Mouse (Mus musculus): Measurements from ENCODE around the gene Sptlc2. TPM values are rescaled to one million over a fixed set of nuclear protein-coding genes. Genes with fewer than 3 reads are reported as not detected.

Sptlc2 gene
- polyA plus RNA-seq, 1 experiment from 2014 or later: 73.3 TPM

DNA sequence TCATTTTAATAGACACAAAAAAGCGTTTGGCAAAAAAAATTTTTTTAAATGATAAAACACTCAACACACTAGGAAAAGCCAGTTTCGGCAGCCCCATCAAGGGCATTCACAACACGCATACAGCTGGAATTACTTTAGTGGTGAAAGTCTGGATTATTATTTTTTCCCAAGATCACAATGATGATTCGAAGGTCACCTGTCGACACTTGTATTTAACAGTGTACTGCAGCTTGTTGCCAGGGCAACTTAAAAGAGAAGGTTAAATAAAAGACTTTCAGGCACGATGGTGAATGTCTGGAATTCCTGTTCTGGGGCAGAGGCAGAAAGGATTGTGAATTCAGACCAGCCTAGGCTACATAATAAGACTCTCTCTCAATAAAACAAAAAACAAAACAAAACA, 13.7 kb upstream of the Sptlc2 start:
- no peak for DNase-seq (ENCODE audit: low spot score)
- no peaks in the 10 kb centered on the region for H3K4me1 ChIP-seq (ENCODE audit: control insufficient read depth, insufficient read depth, low read length)
- WGBS: 37% methylated on average over 6 of the region's 6 CpGs
- ATAC-seq (ENCODE audit: low read depth): no peak
- H3K4me3 ChIP-seq (ENCODE audit: low read depth, low read length): no peak overlapping the region
- H3K4me2 ChIP-seq (ENCODE audit: low read depth, low read length): no peak overlapping the region
- no peak overlapping the region for H3K9ac ChIP-seq (ENCODE audit: low read depth, low read length)
- no peak overlapping the region for H3K27ac ChIP-seq (replicated peaks; ENCODE audit: low read depth, low read length)
- no peaks in the 10 kb centered on the region for H3K27me3 ChIP-seq (replicated peaks; ENCODE audit: control insufficient read depth, insufficient read depth, low read length)
- no peaks in the 10 kb centered on the region for H3K36me3 ChIP-seq (ENCODE audit: control insufficient read depth, insufficient read depth, low read length)
- H3K9me3 ChIP-seq (ENCODE audit: control insufficient read depth, low read length): no peaks in the 10 kb centered on the region

- Histone ChIP-seq H3K27me3 (replicated peaks; ENCODE audit: control insufficient read depth, insufficient read depth, low read length) (no peaks in the 10 kb centered on the region), H3K27ac (replicated peaks; ENCODE audit: low read depth, low read length) (no peak overlapping the region), H3K4me3 (ENCODE audit: low read depth, low read length) (no peak overlapping the region), H3K9me3 (ENCODE audit: control insufficient read depth, low read length) (no peaks in the 10 kb centered on the region), H3K9ac (ENCODE audit: low read depth, low read length) (no peak overlapping the region), H3K4me1 (ENCODE audit: control insufficient read depth, insufficient read depth, low read length) (no peaks in the 10 kb centered on the region), H3K36me3 (ENCODE audit: control insufficient read depth, insufficient read depth, low read length) (no peaks in the 10 kb centered on the region), H3K4me2 (ENCODE audit: low read depth, low read length) (no peak overlapping the region)
- 80% methylated on average over 10 of the region's 10 CpGs for WGBS
- DNase-seq (ENCODE audit: low spot score): no peak
- ATAC-seq (ENCODE audit: low read depth): no peak
Measured at GRCm38 (mm10) chr12:87399119-87399819, 11.1 kb upstream of the Sptlc2 start.

DNA sequence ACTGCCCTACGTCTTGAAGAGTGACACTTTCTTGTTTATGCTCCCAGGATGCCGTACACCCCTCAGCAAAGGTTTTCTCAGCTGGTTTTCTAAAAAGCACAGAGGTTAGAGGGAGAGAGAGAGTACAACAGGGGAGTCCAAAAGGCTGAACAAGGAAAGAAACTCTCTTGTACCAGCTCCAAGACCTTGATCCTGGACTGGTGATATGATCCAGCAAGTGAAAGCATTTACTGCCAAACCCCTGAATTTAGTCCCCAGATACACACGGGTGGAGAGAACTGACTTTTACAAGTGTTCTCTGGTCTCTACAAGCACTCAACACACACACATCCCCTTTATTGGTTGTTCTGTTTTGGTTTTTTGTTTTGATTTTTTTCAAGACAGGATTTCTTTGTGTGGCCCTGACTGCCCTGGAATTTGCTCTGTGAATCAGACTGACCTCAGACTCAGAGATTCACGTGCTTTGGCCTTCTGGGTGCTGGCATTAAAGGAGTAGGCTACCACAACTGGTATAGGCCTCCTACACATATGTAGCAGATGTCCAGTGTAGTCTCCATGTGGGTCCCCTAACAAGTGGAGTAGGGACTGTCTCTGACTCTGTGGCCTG, 9.8 kb upstream of the Sptlc2 start:
- 58% methylated on average over 4 of the region's 4 CpGs for WGBS
- Histone ChIP-seq H3K4me2 (ENCODE audit: low read depth, low read length) (no peak overlapping the region), H3K9me3 (ENCODE audit: control insufficient read depth, low read length) (no peaks in the 10 kb centered on the region), H3K4me1 (ENCODE audit: control insufficient read depth, insufficient read depth, low read length) (no peaks in the 10 kb centered on the region), H3K27ac (replicated peaks; ENCODE audit: low read depth, low read length) (no peak overlapping the region), H3K36me3 (ENCODE audit: control insufficient read depth, insufficient read depth, low read length) (no peaks in the 10 kb centered on the region), H3K4me3 (ENCODE audit: low read depth, low read length) (no peak overlapping the region), H3K27me3 (replicated peaks; ENCODE audit: control insufficient read depth, insufficient read depth, low read length) (no peaks in the 10 kb centered on the region), H3K9ac (ENCODE audit: low read depth, low read length) (no peak overlapping the region)
- no peak for ATAC-seq (ENCODE audit: low read depth)
- no peak for DNase-seq (ENCODE audit: low spot score)

- Histone ChIP-seq H3K4me2 (ENCODE audit: low read depth, low read length) (no peak overlapping the region), H3K4me1 (ENCODE audit: control insufficient read depth, insufficient read depth, low read length) (no peaks in the 10 kb centered on the region), H3K9ac (ENCODE audit: low read depth, low read length) (no peak overlapping the region), H3K27ac (replicated peaks; ENCODE audit: low read depth, low read length) (no peak overlapping the region), H3K36me3 (ENCODE audit: control insufficient read depth, insufficient read depth, low read length) (no peaks in the 10 kb centered on the region), H3K9me3 (ENCODE audit: control insufficient read depth, low read length) (no peaks in the 10 kb centered on the region), H3K4me3 (ENCODE audit: low read depth, low read length) (no peak overlapping the region), H3K27me3 (replicated peaks; ENCODE audit: control insufficient read depth, insufficient read depth, low read length) (no peaks in the 10 kb centered on the region)
- DNase-seq (ENCODE audit: low spot score): no peak
- 76% methylated on average over 3 of the region's 4 CpGs for WGBS
- no peak for ATAC-seq (ENCODE audit: low read depth)
Measured at GRCm38 (mm10) chr12:87397126-87397525, 9.0 kb upstream of the Sptlc2 start.

- H3K4me3 ChIP-seq (ENCODE audit: low read depth, low read length): no peak overlapping the region
- no peak overlapping the region for H3K9ac ChIP-seq (ENCODE audit: low read depth, low read length)
- no peak overlapping the region for H3K4me2 ChIP-seq (ENCODE audit: low read depth, low read length)
- H3K27ac ChIP-seq (replicated peaks; ENCODE audit: low read depth, low read length): no peak overlapping the region
- WGBS: 90% methylated on average over 6 of the region's 6 CpGs
- ATAC-seq (ENCODE audit: low read depth): no peak
- H3K9me3 ChIP-seq (ENCODE audit: control insufficient read depth, low read length): no peaks in the 10 kb centered on the region
- no peaks in the 10 kb centered on the region for H3K27me3 ChIP-seq (replicated peaks; ENCODE audit: control insufficient read depth, insufficient read depth, low read length)
- no peaks in the 10 kb centered on the region for H3K4me1 ChIP-seq (ENCODE audit: control insufficient read depth, insufficient read depth, low read length)
- no peaks in the 10 kb centered on the region for H3K36me3 ChIP-seq (ENCODE audit: control insufficient read depth, insufficient read depth, low read length)
- DNase-seq (ENCODE audit: low spot score): no peak
Measured at GRCm38 (mm10) chr12:87394316-87394715, 6.2 kb upstream of the Sptlc2 start.

DNA sequence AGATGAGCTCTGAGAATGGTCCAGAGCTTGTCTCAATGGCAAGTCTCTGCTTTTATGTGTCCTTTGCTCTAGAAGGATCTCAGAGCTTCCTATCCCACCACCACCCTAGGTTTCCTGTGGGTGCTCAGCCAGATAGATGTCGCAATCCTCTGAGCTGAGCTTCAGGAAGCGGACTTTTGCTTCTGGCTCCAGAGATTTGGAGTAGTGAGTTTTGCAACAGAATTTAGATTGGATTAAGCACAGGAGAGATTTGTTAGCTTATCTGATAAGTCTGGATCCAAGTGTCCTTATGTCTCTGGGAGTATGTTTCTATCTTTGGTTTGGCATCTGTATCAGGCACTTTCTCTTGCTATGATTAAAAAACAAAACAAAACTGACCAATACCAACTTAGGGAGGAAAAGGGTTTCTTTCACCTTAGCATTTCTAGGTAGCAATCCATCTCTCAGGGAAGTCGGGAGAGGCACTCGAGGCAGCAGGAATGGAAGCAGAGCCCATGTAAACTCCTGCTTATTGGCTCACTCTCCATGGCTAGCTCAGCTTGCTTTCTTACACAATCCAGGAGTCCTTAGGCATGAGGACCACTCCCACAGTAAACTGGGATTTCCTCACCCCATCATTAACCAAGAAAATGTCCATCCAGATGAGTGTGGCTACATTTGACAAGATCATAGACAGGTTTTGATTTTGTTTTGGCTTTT, 5.4 kb upstream of the Sptlc2 start:
- H3K4me1 ChIP-seq (ENCODE audit: control insufficient read depth, insufficient read depth, low read length): no peaks in the 10 kb centered on the region
- H3K9ac ChIP-seq (ENCODE audit: low read depth, low read length): no peak overlapping the region
- no peaks in the 10 kb centered on the region for H3K36me3 ChIP-seq (ENCODE audit: control insufficient read depth, insufficient read depth, low read length)
- H3K4me2 ChIP-seq (ENCODE audit: low read depth, low read length): no peak overlapping the region
- WGBS: 72% methylated on average over 4 of the region's 4 CpGs
- no peak for DNase-seq (ENCODE audit: low spot score)
- no peaks in the 10 kb centered on the region for H3K27me3 ChIP-seq (replicated peaks; ENCODE audit: control insufficient read depth, insufficient read depth, low read length)
- no peak overlapping the region for H3K27ac ChIP-seq (replicated peaks; ENCODE audit: low read depth, low read length)
- H3K4me3 ChIP-seq (ENCODE audit: low read depth, low read length): no peak overlapping the region
- no peak for ATAC-seq (ENCODE audit: low read depth)
- H3K9me3 ChIP-seq (ENCODE audit: control insufficient read depth, low read length): no peaks in the 10 kb centered on the region

GRCm38 (mm10) chr12:87391355-87391754, 3.2 kb upstream of the Sptlc2 start:
- Histone ChIP-seq H3K9ac (ENCODE audit: low read depth, low read length) (no peak overlapping the region), H3K9me3 (ENCODE audit: control insufficient read depth, low read length) (no peaks in the 10 kb centered on the region), H3K36me3 (ENCODE audit: control insufficient read depth, insufficient read depth, low read length) (no peaks in the 10 kb centered on the region), H3K4me3 (ENCODE audit: low read depth, low read length) (no peak overlapping the region), H3K27me3 (replicated peaks; ENCODE audit: control insufficient read depth, insufficient read depth, low read length) (no peaks in the 10 kb centered on the region), H3K27ac (replicated peaks; ENCODE audit: low read depth, low read length) (no peak overlapping the region), H3K4me2 (ENCODE audit: low read depth, low read length) (no peak overlapping the region), H3K4me1 (ENCODE audit: control insufficient read depth, insufficient read depth, low read length) (0 out of 2 replicates have a peak, but pooled peaks cover 4% of the 10 kb centered on the region)
- no peak for DNase-seq (ENCODE audit: low spot score)
- ATAC-seq (ENCODE audit: low read depth): no peak

DNA sequence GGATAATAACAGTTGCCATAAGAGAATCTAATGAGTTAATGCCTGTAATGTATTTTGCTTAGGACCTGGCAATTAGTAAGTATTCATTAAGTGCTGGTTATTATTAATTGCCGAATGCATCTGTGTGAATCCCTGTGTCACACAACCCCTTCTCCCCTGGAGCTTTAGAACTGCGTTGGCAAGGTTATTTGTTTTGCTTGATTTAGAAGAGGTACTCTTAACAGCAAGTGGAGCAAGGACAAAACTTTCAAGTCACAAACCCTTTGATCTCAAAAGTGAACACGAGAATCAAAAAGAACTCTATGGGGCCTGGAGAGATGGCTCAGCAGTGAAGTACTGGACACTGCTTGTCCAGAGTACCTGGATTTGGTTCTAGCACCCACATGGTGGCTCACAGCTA, 1.1 kb upstream of the Sptlc2 start:
- ATAC-seq (ENCODE audit: low read depth): no peak
- no peak overlapping the region for H3K27ac ChIP-seq (replicated peaks; ENCODE audit: low read depth, low read length)
- WGBS: 65% methylated on average over 3 of the region's 3 CpGs
- peak overlapping the region; percentile 98; the same call in 1 of the 2 replicates for H3K4me3 ChIP-seq (ENCODE audit: low read depth, low read length)
- no peaks in the 10 kb centered on the region for H3K36me3 ChIP-seq (ENCODE audit: control insufficient read depth, insufficient read depth, low read length)
- no peaks in the 10 kb centered on the region for H3K27me3 ChIP-seq (replicated peaks; ENCODE audit: control insufficient read depth, insufficient read depth, low read length)
- H3K4me1 ChIP-seq (ENCODE audit: control insufficient read depth, insufficient read depth, low read length): 0 out of 2 replicates have a peak, but pooled peaks cover 4% of the 10 kb centered on the region
- no peaks in the 10 kb centered on the region for H3K9me3 ChIP-seq (ENCODE audit: control insufficient read depth, low read length)
- no peak overlapping the region for H3K9ac ChIP-seq (ENCODE audit: low read depth, low read length)
- H3K4me2 ChIP-seq (ENCODE audit: low read depth, low read length): peak overlapping the region; percentile 54
- DNase-seq (ENCODE audit: low spot score): no peak
